Mouse (Mus musculus) spleen, adult 2 months (tissue): ENCODE results near the gene Ascc3.

ENCODE experiments used
- CTCF ChIP-seq: fragments of 200-500 bp; IDR thresholded peaks from 2 replicates; pipeline ENCODE4 v1.5.1; 2011; ENCODE audit warnings: mild to moderate bottlenecking, inconsistent platforms; ENCODE audit not compliant: insufficient read depth, insufficient read length, insufficient replicate concordance; ENCODE audit errors: extremely low read depth
- POLR2A ChIP-seq: fragments of 200-500 bp; IDR thresholded peaks from 2 replicates; pipeline ENCODE4 v1.6.1; 2011; ENCODE audit warnings: low read depth, low read length, inconsistent platforms

GRCm38 (mm10) chr10:50586556-50586955 is 5.9 kb upstream of the Ascc3 start:
- TF ChIP-seq POLR2A (no peak), CTCF (no peak)
